Mouse (Mus musculus): ENCODE results near the gene Tjap1. TPM values are rescaled to one million over a fixed set of nuclear protein-coding genes. Genes with fewer than 3 reads are reported as not detected.
A peak's percentile ranks its signal among the peaks of the same experiment; 100 is the strongest.

The Tjap1 gene
- polyA plus RNA-seq, 1 experiment = 45.2 TPM

- DNase-seq = no peak
- Histone ChIP-seq H3K4me1 (ENCODE audit: control insufficient read depth, insufficient read depth, low read length) (no peaks in the 10 kb centered on the region), H3K4me3 (replicated peaks; ENCODE audit: extremely low read depth, low read depth, low read length) (no peak overlapping the region)
- 65% methylated on average over 12 of the region's 12 CpGs for WGBS
- TF ChIP-seq POLR2A (IDR thresholded peaks at IDR 0.05; ENCODE audit: borderline replicate concordance, extremely low read depth, low read depth, low read length) = no peak
- TF ChIP-seq CTCF (IDR thresholded peaks at IDR 0.05; ENCODE audit: insufficient read depth, low read length) = no peak
Observed at GRCm38 (mm10) chr17:46309835-46310234, 27.0 kb upstream of the Tjap1 start.

GRCm38 (mm10) chr17:46306956-46307355 is 24.1 kb upstream of the Tjap1 start:
- WGBS = 89% methylated on average over 15 of the region's 15 CpGs
- TF ChIP-seq CTCF (IDR thresholded peaks at IDR 0.05; ENCODE audit: insufficient read depth, low read length) (no peak), POLR2A (IDR thresholded peaks at IDR 0.05; ENCODE audit: borderline replicate concordance, extremely low read depth, low read depth, low read length) (no peak)

GRCm38 (mm10) chr17:46304184-46304583 is 21.4 kb upstream of the Tjap1 start:
- Histone ChIP-seq H3K4me1 (ENCODE audit: control insufficient read depth, insufficient read depth, low read length) (no peaks in the 10 kb centered on the region), H3K4me3 (replicated peaks; ENCODE audit: extremely low read depth, low read depth, low read length) (no peak overlapping the region)
- no peak for TF ChIP-seq POLR2A (IDR thresholded peaks at IDR 0.05; ENCODE audit: borderline replicate concordance, extremely low read depth, low read depth, low read length)
- TF ChIP-seq CTCF (IDR thresholded peaks at IDR 0.05; ENCODE audit: insufficient read depth, low read length) = no peak
- DNase-seq = no peak
- 92% methylated on average over 9 of the region's 9 CpGs for WGBS

More at GRCm38 (mm10) chr17:46306956-46307355, 24.1 kb upstream of the Tjap1 start:
- Histone ChIP-seq H3K4me3 (replicated peaks; ENCODE audit: extremely low read depth, low read depth, low read length) (no peak overlapping the region), H3K4me1 (ENCODE audit: control insufficient read depth, insufficient read depth, low read length) (no peaks in the 10 kb centered on the region)
- DNase-seq = no peak

- no peak for TF ChIP-seq POLR2A (IDR thresholded peaks at IDR 0.05; ENCODE audit: borderline replicate concordance, extremely low read depth, low read depth, low read length)
- H3K4me3 ChIP-seq (replicated peaks; ENCODE audit: extremely low read depth, low read depth, low read length) = no peak overlapping the region
- H3K4me1 ChIP-seq (ENCODE audit: control insufficient read depth, insufficient read depth, low read length) = peaks cover 5% of the 10 kb centered on the region; the same call in 1 of the 2 replicates
- 71% methylated on average over 12 of the region's 12 CpGs for WGBS
- no peak for DNase-seq
Observed at GRCm38 (mm10) chr17:46301892-46302291, 19.1 kb upstream of the Tjap1 start.

GRCm38 (mm10) chr17:46298220-46298913 is 15.5 kb upstream of the Tjap1 start:
- 1% methylated on average over 47 of the region's 48 CpGs for WGBS
- DNase-seq = peak; percentile 88
- peaks cover 5% of the 10 kb centered on the region; the same call in 1 of the 2 replicates for H3K4me1 ChIP-seq (ENCODE audit: control insufficient read depth, insufficient read depth, low read length)
- TF ChIP-seq CTCF (IDR thresholded peaks at IDR 0.05; ENCODE audit: insufficient read depth, low read length) (peak; percentile 85), POLR2A (IDR thresholded peaks at IDR 0.05; ENCODE audit: borderline replicate concordance, extremely low read depth, low read depth, low read length) (no peak)
- H3K4me3 ChIP-seq (replicated peaks; ENCODE audit: extremely low read depth, low read depth, low read length) = peak overlapping the region; percentile 19

- no peak for DNase-seq
- 1% methylated on average over 76 of the region's 86 CpGs for WGBS
- H3K4me3 ChIP-seq (replicated peaks; ENCODE audit: extremely low read depth, low read depth, low read length) = peak within 1 kb of the TSS; percentile 46
- TF ChIP-seq POLR2A (IDR thresholded peaks at IDR 0.05; ENCODE audit: borderline replicate concordance, extremely low read depth, low read depth, low read length) (no peak), CTCF (IDR thresholded peaks at IDR 0.05; ENCODE audit: insufficient read depth, low read length) (no peak)
- peaks cover 5% of the 10 kb centered on the region; the same call in 1 of the 2 replicates for H3K4me1 ChIP-seq (ENCODE audit: control insufficient read depth, insufficient read depth, low read length)
Observed at GRCm38 (mm10) chr17:46297364-46298219, 14.8 kb upstream of the Tjap1 start, which contains the start of gene Dlk2. TSS of gene Dlk2 (plus strand) at chr17:46297421.

- WGBS = 12% methylated on average over 6 of the region's 6 CpGs
- peaks cover 5% of the 10 kb centered on the region; the same call in 1 of the 2 replicates for H3K4me1 ChIP-seq (ENCODE audit: control insufficient read depth, insufficient read depth, low read length)
- DNase-seq = no peak
- no peak for TF ChIP-seq POLR2A (IDR thresholded peaks at IDR 0.05; ENCODE audit: borderline replicate concordance, extremely low read depth, low read depth, low read length)
- no peak for TF ChIP-seq CTCF (IDR thresholded peaks at IDR 0.05; ENCODE audit: insufficient read depth, low read length)
- no peak overlapping the region for H3K4me3 ChIP-seq (replicated peaks; ENCODE audit: extremely low read depth, low read depth, low read length)
Observed at GRCm38 (mm10) chr17:46297028-46297363, 14.2 kb upstream of the Tjap1 start.

GRCm38 (mm10) chr17:46296601-46297000 is 13.8 kb upstream of the Tjap1 start:
- WGBS = 29% methylated on average over 6 of the region's 6 CpGs
- Histone ChIP-seq H3K4me1 (ENCODE audit: control insufficient read depth, insufficient read depth, low read length) (peaks cover 5% of the 10 kb centered on the region; the same call in 1 of the 2 replicates), H3K4me3 (replicated peaks; ENCODE audit: extremely low read depth, low read depth, low read length) (no peak overlapping the region)
- no peak for DNase-seq
- TF ChIP-seq CTCF (IDR thresholded peaks at IDR 0.05; ENCODE audit: insufficient read depth, low read length) (no peak), POLR2A (IDR thresholded peaks at IDR 0.05; ENCODE audit: borderline replicate concordance, extremely low read depth, low read depth, low read length) (no peak)

GRCm38 (mm10) chr17:46287678-46288095 is 4.9 kb upstream of the Tjap1 start:
- WGBS = 24% methylated on average over 11 of the region's 11 CpGs
- TF ChIP-seq CTCF (IDR thresholded peaks at IDR 0.05; ENCODE audit: insufficient read depth, low read length) (no peak), POLR2A (IDR thresholded peaks at IDR 0.05; ENCODE audit: borderline replicate concordance, extremely low read depth, low read depth, low read length) (no peak)
- DNase-seq = no peak
- Histone ChIP-seq H3K4me1 (ENCODE audit: control insufficient read depth, insufficient read depth, low read length) (no peaks in the 10 kb centered on the region), H3K4me3 (replicated peaks; ENCODE audit: extremely low read depth, low read depth, low read length) (no peak overlapping the region)

Data from lung, adult 2 months (tissue).